Mouse (Mus musculus) urinary bladder, postnatal 0 days (tissue): ENCODE data around the gene Adgrv1. TPM values are rescaled to one million over a fixed set of nuclear protein-coding genes. Genes with fewer than 3 reads are reported as not detected.

Experiments
- microRNA-seq: library from miRNA; unstranded; fragments of <30 nt; microRNA quantifications from one replicate; pipeline ENCODE4, GENCODE M21; 2016
- polyA plus RNA-seq: library from polyadenylated mRNA; unstranded; fragments of >200 nt; fragmentation: Nextera tagmentation; extraction: Ambion mirVana; gene quantifications from 2 replicates; pipeline ENCODE4 v1.2.1, GENCODE M21; 2015

The Adgrv1 gene
- polyA plus RNA-seq = 0.30 and 0.45 TPM in 2 replicates

DNA sequence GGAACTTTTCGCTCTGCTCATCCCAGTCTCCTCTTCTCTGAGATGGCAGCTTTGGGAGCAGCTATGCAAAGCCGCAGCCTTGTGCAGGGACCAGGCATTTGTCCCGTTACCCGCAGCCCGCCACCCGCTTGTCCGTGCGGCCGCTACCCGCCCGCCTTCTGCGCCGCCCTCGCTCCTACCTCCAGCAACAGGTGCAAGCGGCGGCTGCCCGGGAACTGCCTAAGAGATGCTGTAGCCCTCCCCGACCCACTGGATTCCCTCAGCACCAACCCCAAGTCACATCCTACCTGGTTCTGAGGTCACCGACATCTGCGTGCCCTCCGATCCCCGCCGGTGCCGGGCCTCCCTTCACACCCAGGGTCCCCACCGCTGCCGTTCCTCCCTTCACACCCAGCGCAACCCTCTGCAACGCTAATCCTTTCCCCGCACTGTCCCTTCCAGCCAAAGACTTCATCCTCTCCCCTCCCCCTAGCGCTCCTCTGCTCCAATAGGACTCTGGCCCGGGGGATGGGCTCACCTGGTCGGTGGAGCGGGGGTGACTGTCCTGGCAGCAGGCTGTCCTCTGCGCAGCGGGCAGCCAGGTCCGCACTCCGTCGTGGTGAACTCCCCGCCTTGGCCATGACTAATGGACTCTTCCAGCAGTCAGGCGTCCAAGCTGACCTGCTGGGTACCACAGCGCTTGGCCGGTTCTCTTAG lies at the start of gene Adgrv1:
TSS of gene Adgrv1 (minus strand) at position 435 of the 696 bp plus-strand sequence.

DNA sequence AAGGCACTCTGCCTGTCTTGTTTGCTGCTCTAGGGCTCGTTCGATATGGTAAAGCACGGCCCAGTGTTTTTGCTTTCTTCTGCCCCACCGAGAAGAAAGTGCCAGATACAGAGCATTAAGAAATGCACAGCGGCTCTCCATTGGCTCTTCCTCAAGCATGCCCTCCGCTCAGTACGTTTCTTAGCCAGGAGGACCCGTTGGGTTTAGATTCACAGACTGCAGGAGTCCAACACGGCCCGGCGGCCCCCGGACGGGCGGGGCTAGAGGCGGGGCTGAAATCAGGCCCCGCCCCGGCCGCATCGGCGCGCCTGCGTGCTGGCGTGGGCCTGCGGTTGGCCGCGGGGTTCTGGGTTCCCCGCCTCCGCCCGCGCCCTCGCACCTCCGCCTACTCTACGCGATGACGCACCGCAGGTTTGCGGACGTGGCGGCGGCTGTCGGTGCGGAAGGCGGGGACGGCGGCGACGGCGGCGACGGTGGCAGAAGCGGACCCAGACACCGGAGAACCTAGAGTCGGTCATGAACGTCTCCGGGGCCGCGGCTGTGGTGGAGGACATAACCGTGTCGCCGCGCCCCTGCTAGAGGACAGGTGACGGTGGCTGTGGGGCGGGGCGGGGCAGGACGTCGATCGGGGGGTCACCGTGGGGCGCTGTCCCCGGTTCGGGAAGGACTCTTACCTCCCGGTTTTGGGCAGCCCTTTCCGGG lies 24.5 kb upstream of the Adgrv1 start, which contains the start of gene Lysmd3:
TSS of gene Lysmd3 (plus strand) at position 313 of the 702 bp plus-strand sequence.

Small RNAs within 50 kb of the gene (microRNA-seq; reads per million reads assigned to microRNA genes)
- gene Gm25241 = not detected

Other genes starting within 250 kb of the Adgrv1 start
- gene Lysmd3, start 24.5 kb upstream of the Adgrv1 start, polyA plus RNA-seq = 16.2 and 21.6 TPM in 2 replicates
- 9.2 and 11.1 TPM in 2 replicates for gene Polr3g, start 77.9 kb upstream of the Adgrv1 start, polyA plus RNA-seq
- 4.0 and 4.7 TPM in 2 replicates for gene Mblac2, start 78.2 kb upstream of the Adgrv1 start, polyA plus RNA-seq
- gene Cetn3, start 149.9 kb upstream of the Adgrv1 start, polyA plus RNA-seq = 192 and 247 TPM in 2 replicates